Mouse (Mus musculus): ENCODE measurements around the gene Ttll5. TPM values are rescaled to one million over a fixed set of nuclear protein-coding genes. Genes with fewer than 3 reads are reported as not detected.

Ttll5 gene
- total and polyA plus RNA-seq, 3 experiments = 10.1 to 14.2 (median 11.4) TPM

GRCm38 (mm10) chr12:85848164-85848958, 23.9 kb downstream of the Ttll5 start:
- Histone ChIP-seq H3K36me3 (ENCODE audit: control insufficient read depth, insufficient read depth, low read length) (no peaks in the 10 kb centered on the region), H3K9ac (ENCODE audit: low read depth, low read length) (no peak overlapping the region), H3K4me3 (no peak overlapping the region), H3K4me1 (ENCODE audit: control insufficient read depth, insufficient read depth, low read length) (no peaks in the 10 kb centered on the region), H3K27ac (no peak overlapping the region), H3K79me2 (replicated peaks; ENCODE audit: control insufficient read depth, insufficient read depth, low read length) (no peaks in the 10 kb centered on the region), H3K27me3 (ENCODE audit: control insufficient read depth, insufficient read depth, low read length) (no peaks in the 10 kb centered on the region)
- 80% methylated on average over 7 of the region's 7 CpGs for WGBS
- peak; percentile 37 to 45 for DNase-seq
- TF ChIP-seq EP300 (IDR thresholded peaks at IDR 0.05; ENCODE audit: insufficient read depth, low read depth, low read length) = peak; percentile 61; the same call in 1 of the 2 replicates
- TF ChIP-seq POLR2A (IDR thresholded peaks at IDR 0.05; ENCODE audit: insufficient read depth, low read depth, low read length) = no peak
- TF ChIP-seq CTCF (IDR thresholded peaks at IDR 0.05) = peak; percentile 79
- intact Hi-C loops (cut with DNase I) = loop anchor here (1.0 kb wide), 1 partner anchor 231 kb away; the partner anchor contains the start of gene Tgfb3

GRCm38 (mm10) chr12:85850661-85851060, 26.2 kb downstream of the Ttll5 start:
- Histone ChIP-seq H3K4me1 (ENCODE audit: control insufficient read depth, insufficient read depth, low read length) (no peaks in the 10 kb centered on the region), H3K9ac (ENCODE audit: low read depth, low read length) (no peak overlapping the region), H3K79me2 (replicated peaks; ENCODE audit: control insufficient read depth, insufficient read depth, low read length) (no peaks in the 10 kb centered on the region), H3K4me3 (no peak overlapping the region), H3K27ac (no peak overlapping the region), H3K27me3 (ENCODE audit: control insufficient read depth, insufficient read depth, low read length) (no peaks in the 10 kb centered on the region), H3K36me3 (ENCODE audit: control insufficient read depth, insufficient read depth, low read length) (no peaks in the 10 kb centered on the region)
- 80% methylated on average over 8 of the region's 8 CpGs for WGBS
- intact Hi-C loops (cut with DNase I) = no loop called here
- DNase-seq = no peak
- TF ChIP-seq CTCF (IDR thresholded peaks at IDR 0.05) (no peak), EP300 (IDR thresholded peaks at IDR 0.05; ENCODE audit: insufficient read depth, low read depth, low read length) (no peak), POLR2A (IDR thresholded peaks at IDR 0.05; ENCODE audit: insufficient read depth, low read depth, low read length) (no peak)

GRCm38 (mm10) chr12:85853836-85854235, 29.4 kb downstream of the Ttll5 start:
- no peaks in the 10 kb centered on the region for H3K79me2 ChIP-seq (replicated peaks; ENCODE audit: control insufficient read depth, insufficient read depth, low read length)
- DNase-seq = no peak
- H3K9ac ChIP-seq (ENCODE audit: low read depth, low read length) = no peak overlapping the region
- WGBS = 68% methylated on average over 4 of the region's 4 CpGs
- no peak overlapping the region for H3K27ac ChIP-seq
- no peaks in the 10 kb centered on the region for H3K36me3 ChIP-seq (ENCODE audit: control insufficient read depth, insufficient read depth, low read length)
- TF ChIP-seq EP300 (IDR thresholded peaks at IDR 0.05; ENCODE audit: insufficient read depth, low read depth, low read length) = no peak
- TF ChIP-seq POLR2A (IDR thresholded peaks at IDR 0.05; ENCODE audit: insufficient read depth, low read depth, low read length) = no peak
- no peak for TF ChIP-seq CTCF (IDR thresholded peaks at IDR 0.05)
- intact Hi-C loops (cut with DNase I) = no loop called here
- no peaks in the 10 kb centered on the region for H3K4me1 ChIP-seq (ENCODE audit: control insufficient read depth, insufficient read depth, low read length)
- H3K4me3 ChIP-seq = no peak overlapping the region
- H3K27me3 ChIP-seq (ENCODE audit: control insufficient read depth, insufficient read depth, low read length) = no peaks in the 10 kb centered on the region

GRCm38 (mm10) chr12:85854271-85854670, 29.8 kb downstream of the Ttll5 start:
- TF ChIP-seq EP300 (IDR thresholded peaks at IDR 0.05; ENCODE audit: insufficient read depth, low read depth, low read length) (no peak), CTCF (IDR thresholded peaks at IDR 0.05) (no peak), POLR2A (IDR thresholded peaks at IDR 0.05; ENCODE audit: insufficient read depth, low read depth, low read length) (no peak)
- H3K27me3 ChIP-seq (ENCODE audit: control insufficient read depth, insufficient read depth, low read length) = no peaks in the 10 kb centered on the region
- no peak overlapping the region for H3K27ac ChIP-seq
- no peak for DNase-seq
- no peaks in the 10 kb centered on the region for H3K79me2 ChIP-seq (replicated peaks; ENCODE audit: control insufficient read depth, insufficient read depth, low read length)
- no peak overlapping the region for H3K4me3 ChIP-seq
- H3K4me1 ChIP-seq (ENCODE audit: control insufficient read depth, insufficient read depth, low read length) = peaks cover 3% of the 10 kb centered on the region
- H3K36me3 ChIP-seq (ENCODE audit: control insufficient read depth, insufficient read depth, low read length) = no peaks in the 10 kb centered on the region
- intact Hi-C loops (cut with DNase I) = no loop called here
- WGBS = 63% methylated on average over 1 of the region's 1 CpGs
- H3K9ac ChIP-seq (ENCODE audit: low read depth, low read length) = no peak overlapping the region

- DNase-seq = no peak
- Histone ChIP-seq H3K4me1 (ENCODE audit: control insufficient read depth, insufficient read depth, low read length) (peaks cover 5% of the 10 kb centered on the region), H3K27ac (no peak overlapping the region), H3K27me3 (ENCODE audit: control insufficient read depth, insufficient read depth, low read length) (no peaks in the 10 kb centered on the region), H3K36me3 (ENCODE audit: control insufficient read depth, insufficient read depth, low read length) (no peaks in the 10 kb centered on the region), H3K4me3 (no peak overlapping the region), H3K9ac (ENCODE audit: low read depth, low read length) (no peak overlapping the region), H3K79me2 (replicated peaks; ENCODE audit: control insufficient read depth, insufficient read depth, low read length) (no peaks in the 10 kb centered on the region)
- 90% methylated on average over 7 of the region's 7 CpGs for WGBS
- TF ChIP-seq POLR2A (IDR thresholded peaks at IDR 0.05; ENCODE audit: insufficient read depth, low read depth, low read length) (no peak), EP300 (IDR thresholded peaks at IDR 0.05; ENCODE audit: insufficient read depth, low read depth, low read length) (no peak), CTCF (IDR thresholded peaks at IDR 0.05) (no peak)
- intact Hi-C loops (cut with DNase I) = no loop called here
Measured at GRCm38 (mm10) chr12:85857300-85857699, 32.8 kb downstream of the Ttll5 start.

GRCm38 (mm10) chr12:85859111-85859510, 34.7 kb downstream of the Ttll5 start:
- 52% methylated on average over 3 of the region's 3 CpGs for WGBS
- TF ChIP-seq POLR2A (IDR thresholded peaks at IDR 0.05; ENCODE audit: insufficient read depth, low read depth, low read length) (no peak), CTCF (IDR thresholded peaks at IDR 0.05) (no peak), EP300 (IDR thresholded peaks at IDR 0.05; ENCODE audit: insufficient read depth, low read depth, low read length) (no peak)
- no peaks in the 10 kb centered on the region for H3K36me3 ChIP-seq (ENCODE audit: control insufficient read depth, insufficient read depth, low read length)
- peaks cover 5% of the 10 kb centered on the region for H3K4me1 ChIP-seq (ENCODE audit: control insufficient read depth, insufficient read depth, low read length)
- H3K27me3 ChIP-seq (ENCODE audit: control insufficient read depth, insufficient read depth, low read length) = no peaks in the 10 kb centered on the region
- H3K79me2 ChIP-seq (replicated peaks; ENCODE audit: control insufficient read depth, insufficient read depth, low read length) = no peaks in the 10 kb centered on the region
- no peak overlapping the region for H3K27ac ChIP-seq
- no peak overlapping the region for H3K4me3 ChIP-seq
- intact Hi-C loops (cut with DNase I) = no loop called here
- no peak overlapping the region for H3K9ac ChIP-seq (ENCODE audit: low read depth, low read length)
- DNase-seq = no peak
